Mouse (Mus musculus): Measurements from ENCODE around the gene Hoxd3. TPM values are rescaled to one million over a fixed set of nuclear protein-coding genes. Genes with fewer than 3 reads are reported as not detected.

Hoxd3 gene
- polyA plus RNA-seq, 1 experiment from 2014 or later: 1.3 TPM

- ATAC-seq (ENCODE audit: low FRiP score, low TSS enrichment) (no peak), DNase-seq (ENCODE audit: low spot score) (no peak)
- H3K4me2 ChIP-seq (replicated peaks; ENCODE audit: low read depth): no peak overlapping the region
- no peak overlapping the region for H3K4me3 ChIP-seq (ENCODE audit: low read depth, low read length)
- no peaks in the 10 kb centered on the region for H3K4me1 ChIP-seq (replicated peaks; ENCODE audit: control insufficient read depth, insufficient read depth)
- peaks cover 27% of the 10 kb centered on the region; the same call in 1 of the 2 replicates for H3K27me3 ChIP-seq (ENCODE audit: control insufficient read depth, insufficient read depth, low read length)
- no peak overlapping the region for H3K27ac ChIP-seq (replicated peaks)
- TF ChIP-seq EP300 (optimal IDR thresholded peaks at IDR 0.05) (no peak), CTCF (IDR thresholded peaks at IDR 0.05; ENCODE audit: low read depth) (no peak)
- WGBS: 36% methylated on average over 2 of the region's 2 CpGs
- no peaks in the 10 kb centered on the region for H3K9me3 ChIP-seq (ENCODE audit: control insufficient read depth, low read length)
- no peaks in the 10 kb centered on the region for H3K36me3 ChIP-seq (ENCODE audit: control insufficient read depth, insufficient read depth, low read length)
- H3K9ac ChIP-seq (ENCODE audit: low read length): no peak overlapping the region
Observed at GRCm38 (mm10) chr2:74720384-74720783, 8.7 kb downstream of the Hoxd3 start.

GRCm38 (mm10) chr2:74720955-74721491 lies 9.3 kb downstream of the Hoxd3 start:
- Histone ChIP-seq H3K36me3 (ENCODE audit: control insufficient read depth, insufficient read depth, low read length) (no peaks in the 10 kb centered on the region), H3K9me3 (ENCODE audit: control insufficient read depth, low read length) (no peaks in the 10 kb centered on the region), H3K27ac (replicated peaks) (no peak overlapping the region), H3K27me3 (ENCODE audit: control insufficient read depth, insufficient read depth, low read length) (peaks cover 24% of the 10 kb centered on the region; the same call in 1 of the 2 replicates), H3K4me2 (replicated peaks; ENCODE audit: low read depth) (no peak overlapping the region), H3K9ac (ENCODE audit: low read length) (no peak overlapping the region), H3K4me3 (ENCODE audit: low read depth, low read length) (no peak overlapping the region), H3K4me1 (replicated peaks; ENCODE audit: control insufficient read depth, insufficient read depth) (no peaks in the 10 kb centered on the region)
- TF ChIP-seq EP300 (optimal IDR thresholded peaks at IDR 0.05) (no peak), CTCF (IDR thresholded peaks at IDR 0.05; ENCODE audit: low read depth) (no peak)
- 28% methylated on average over 5 of the region's 5 CpGs for WGBS
- DNase-seq (ENCODE audit: low spot score): no peak
- ATAC-seq (ENCODE audit: low FRiP score, low TSS enrichment): no peak

- H3K27me3 ChIP-seq (ENCODE audit: control insufficient read depth, insufficient read depth, low read length): peaks cover 24% of the 10 kb centered on the region; the same call in 1 of the 2 replicates
- no peak overlapping the region for H3K27ac ChIP-seq (replicated peaks)
- ATAC-seq (ENCODE audit: low FRiP score, low TSS enrichment) (no peak), DNase-seq (ENCODE audit: low spot score) (no peak)
- no peak overlapping the region for H3K4me3 ChIP-seq (ENCODE audit: low read depth, low read length)
- H3K4me2 ChIP-seq (replicated peaks; ENCODE audit: low read depth): no peak overlapping the region
- no peaks in the 10 kb centered on the region for H3K9me3 ChIP-seq (ENCODE audit: control insufficient read depth, low read length)
- TF ChIP-seq CTCF (IDR thresholded peaks at IDR 0.05; ENCODE audit: low read depth) (no peak), EP300 (optimal IDR thresholded peaks at IDR 0.05) (no peak)
- H3K9ac ChIP-seq (ENCODE audit: low read length): no peak overlapping the region
- H3K36me3 ChIP-seq (ENCODE audit: control insufficient read depth, insufficient read depth, low read length): no peaks in the 10 kb centered on the region
- H3K4me1 ChIP-seq (replicated peaks; ENCODE audit: control insufficient read depth, insufficient read depth): no peaks in the 10 kb centered on the region
- 11% methylated on average over 6 of the region's 6 CpGs for WGBS
Observed at GRCm38 (mm10) chr2:74721882-74722281, 10.2 kb downstream of the Hoxd3 start.

GRCm38 (mm10) chr2:74722949-74723348 lies 11.2 kb downstream of the Hoxd3 start:
- no peaks in the 10 kb centered on the region for H3K36me3 ChIP-seq (ENCODE audit: control insufficient read depth, insufficient read depth, low read length)
- H3K4me2 ChIP-seq (replicated peaks; ENCODE audit: low read depth): no peak overlapping the region
- H3K4me3 ChIP-seq (ENCODE audit: low read depth, low read length): no peak overlapping the region
- no peaks in the 10 kb centered on the region for H3K4me1 ChIP-seq (replicated peaks; ENCODE audit: control insufficient read depth, insufficient read depth)
- H3K27ac ChIP-seq (replicated peaks): no peak overlapping the region
- H3K27me3 ChIP-seq (ENCODE audit: control insufficient read depth, insufficient read depth, low read length): peaks cover 24% of the 10 kb centered on the region; the same call in 1 of the 2 replicates
- ATAC-seq (ENCODE audit: low FRiP score, low TSS enrichment) (no peak), DNase-seq (ENCODE audit: low spot score) (no peak)
- H3K9me3 ChIP-seq (ENCODE audit: control insufficient read depth, low read length): no peaks in the 10 kb centered on the region
- no peak overlapping the region for H3K9ac ChIP-seq (ENCODE audit: low read length)
- TF ChIP-seq CTCF (IDR thresholded peaks at IDR 0.05; ENCODE audit: low read depth) (no peak), EP300 (optimal IDR thresholded peaks at IDR 0.05) (no peak)
- WGBS: 29% methylated on average over 8 of the region's 8 CpGs

- H3K27me3 ChIP-seq (ENCODE audit: control insufficient read depth, insufficient read depth, low read length): peaks cover 24% of the 10 kb centered on the region; the same call in 1 of the 2 replicates
- H3K9me3 ChIP-seq (ENCODE audit: control insufficient read depth, low read length): no peaks in the 10 kb centered on the region
- 51% methylated on average over 7 of the region's 7 CpGs for WGBS
- H3K4me1 ChIP-seq (replicated peaks; ENCODE audit: control insufficient read depth, insufficient read depth): no peaks in the 10 kb centered on the region
- TF ChIP-seq EP300 (optimal IDR thresholded peaks at IDR 0.05): no peak
- no peak for TF ChIP-seq CTCF (IDR thresholded peaks at IDR 0.05; ENCODE audit: low read depth)
- ATAC-seq (ENCODE audit: low FRiP score, low TSS enrichment) (no peak), DNase-seq (ENCODE audit: low spot score) (no peak)
- H3K27ac ChIP-seq (replicated peaks): no peak overlapping the region
- H3K9ac ChIP-seq (ENCODE audit: low read length): no peak overlapping the region
- H3K4me3 ChIP-seq (ENCODE audit: low read depth, low read length): no peak overlapping the region
- H3K36me3 ChIP-seq (ENCODE audit: control insufficient read depth, insufficient read depth, low read length): no peaks in the 10 kb centered on the region
- no peak overlapping the region for H3K4me2 ChIP-seq (replicated peaks; ENCODE audit: low read depth)
Observed at GRCm38 (mm10) chr2:74724244-74725015, 12.7 kb downstream of the Hoxd3 start.

- DNase-seq (ENCODE audit: low spot score): no peak
- no peak overlapping the region for H3K4me3 ChIP-seq (ENCODE audit: low read depth, low read length)
- H3K9me3 ChIP-seq (ENCODE audit: control insufficient read depth, low read length): no peaks in the 10 kb centered on the region
- H3K4me1 ChIP-seq (replicated peaks; ENCODE audit: control insufficient read depth, insufficient read depth): no peaks in the 10 kb centered on the region
- H3K9ac ChIP-seq (ENCODE audit: low read length): no peak overlapping the region
- ATAC-seq (ENCODE audit: low FRiP score, low TSS enrichment): no peak
- no peak overlapping the region for H3K27ac ChIP-seq (replicated peaks)
- peaks cover 24% of the 10 kb centered on the region; the same call in 1 of the 2 replicates for H3K27me3 ChIP-seq (ENCODE audit: control insufficient read depth, insufficient read depth, low read length)
- H3K36me3 ChIP-seq (ENCODE audit: control insufficient read depth, insufficient read depth, low read length): no peaks in the 10 kb centered on the region
- 21% methylated on average over 17 of the region's 17 CpGs for WGBS
- TF ChIP-seq EP300 (optimal IDR thresholded peaks at IDR 0.05) (no peak), CTCF (IDR thresholded peaks at IDR 0.05; ENCODE audit: low read depth) (no peak)
- no peak overlapping the region for H3K4me2 ChIP-seq (replicated peaks; ENCODE audit: low read depth)
Observed at GRCm38 (mm10) chr2:74725171-74725570, 13.4 kb downstream of the Hoxd3 start.

Measured in stomach, postnatal 0 days (tissue).